Mouse (Mus musculus) CH12.LX (cell line): ENCODE data around the gene Slc36a3. TPM values are rescaled to one million over a fixed set of nuclear protein-coding genes. Genes with fewer than 3 reads are reported as not detected.
A peak's percentile ranks its signal among the peaks of the same experiment; 100 is the strongest.
"Not testable (repeated sequence)": the region's sequence is repeated elsewhere in the genome, so short reads cannot be mapped to it uniquely, and the experiment has no call there.

Experiments
- DNase-seq: peaks from one replicate; pipeline ENCODE4 v3.0.0-alpha.2; 2013; ENCODE audit errors: extremely low read depth
- H3K27ac ChIP-seq: 2 replicates; pipeline ENCODE4 v1.5.1; 2012; ENCODE audit warnings: low read depth, mild to moderate bottlenecking, control low read depth, moderate library complexity; ENCODE audit not compliant: insufficient read depth
- H3K27me3 ChIP-seq: replicated peaks from 2 replicates; pipeline ENCODE3; 2012; ENCODE audit warnings: inconsistent platforms
- H3K36me3 ChIP-seq, 2 experiments: replicated peaks in 1 of 2; 2 replicates each; pipeline versions ENCODE3 to v1.6.1; 2012; ENCODE audit warnings: inconsistent platforms in 1 of 2, low read length in 1 of 2, mild to moderate bottlenecking in 1 of 2, mixed read lengths in 1 of 2, moderate library complexity in 1 of 2; ENCODE audit not compliant: control insufficient read depth in 1 of 2, insufficient read depth in 1 of 2
- H3K4me1 ChIP-seq, 2 experiments: 2 replicates each; pipeline ENCODE4 v1.6.1; 2012; ENCODE audit warnings: inconsistent platforms in 1 of 2, moderate library complexity in 1 of 2; ENCODE audit not compliant: insufficient read depth in 2 of 2, control insufficient read depth in 1 of 2
- H3K4me2 ChIP-seq: 2 replicates; pipeline ENCODE4 v1.6.1; 2012; ENCODE audit warnings: low read depth, mild to moderate bottlenecking, control low read depth; ENCODE audit not compliant: poor library complexity, insufficient read depth, severe bottlenecking
- H3K4me3 ChIP-seq, 3 experiments: fragments of 150-350 bp in 1 of 3; sonication (generic) in 1 of 3; replicated peaks in 1 of 3; 2 replicates each; pipeline versions ENCODE3 to v1.5.1; 2011 to 2012; ENCODE audit warnings: low read depth in 2 of 3, low read length in 2 of 3, mild to moderate bottlenecking in 2 of 3, moderate library complexity in 2 of 3, control low read depth in 1 of 3, improper control_type of control experiment in 1 of 3, inconsistent platforms in 1 of 3, mixed read lengths in 1 of 3; ENCODE audit not compliant: poor library complexity in 1 of 3
- H3K79me2 ChIP-seq: replicated peaks from 2 replicates; pipeline ENCODE4 v1.6.1; 2012; ENCODE audit warnings: mild to moderate bottlenecking, moderate library complexity; ENCODE audit not compliant: control insufficient read depth, poor library complexity, insufficient read depth, severe bottlenecking; ENCODE audit errors: extremely low read depth
- H3K9ac ChIP-seq: 2 replicates; pipeline ENCODE4 v1.6.1; 2012; ENCODE audit warnings: low read depth, mild to moderate bottlenecking, control low read depth, moderate library complexity; ENCODE audit not compliant: insufficient read depth
- H3K9me3 ChIP-seq: replicated peaks from 2 replicates; pipeline ENCODE3; 2012; ENCODE audit warnings: low read length, inconsistent platforms, mixed read lengths
- CHD1 ChIP-seq: IDR thresholded peaks from 2 replicates; pipeline ENCODE4 v1.6.1; 2012; ENCODE audit warnings: low read depth, low read length, improper control_type of control experiment, inconsistent platforms
- E2F4 ChIP-seq: IDR thresholded peaks from 2 replicates; pipeline ENCODE4 v1.6.1; 2011; ENCODE audit warnings: low read depth, low read length, improper control_type of control experiment; ENCODE audit not compliant: insufficient replicate concordance
- EP300 ChIP-seq: IDR thresholded peaks from 2 replicates; pipeline ENCODE4 v1.6.1; 2011; ENCODE audit warnings: low read length, improper control_type of control experiment
- ETS1 ChIP-seq: conservative IDR thresholded peaks from 2 replicates; pipeline ENCODE4 v1.6.1; 2012; ENCODE audit warnings: low read depth, mild to moderate bottlenecking, inconsistent platforms, low read length, improper control_type of control experiment, moderate library complexity
- IRF4 ChIP-seq: IDR thresholded peaks from 2 replicates; pipeline ENCODE4 v1.6.1; 2014; ENCODE audit warnings: low read depth, mild to moderate bottlenecking, inconsistent platforms, low read length, improper control_type of control experiment
- KAT2A ChIP-seq: IDR thresholded peaks from 2 replicates; pipeline ENCODE4 v1.6.1; 2012; ENCODE audit warnings: low read length, improper control_type of control experiment, inconsistent platforms; ENCODE audit not compliant: insufficient replicate concordance
- MAFK ChIP-seq: IDR thresholded peaks from 2 replicates; pipeline ENCODE4 v1.6.1; 2011; ENCODE audit warnings: low read length, improper control_type of control experiment; ENCODE audit not compliant: insufficient replicate concordance
- MEF2A ChIP-seq: IDR thresholded peaks from 2 replicates; pipeline ENCODE4 v1.6.1; 2014; ENCODE audit warnings: low read depth, mild to moderate bottlenecking, inconsistent platforms, low read length, improper control_type of control experiment, borderline replicate concordance
- MYC ChIP-seq: IDR thresholded peaks from 2 replicates; pipeline ENCODE4 v1.6.1; 2011; ENCODE audit warnings: low read depth, mild to moderate bottlenecking, improper control_type of control experiment, low read length
- NELFE ChIP-seq: IDR thresholded peaks from 2 replicates; pipeline ENCODE4 v1.6.1; 2011; ENCODE audit warnings: low read depth, low read length, improper control_type of control experiment
- POLR2AphosphoS2 ChIP-seq: IDR thresholded peaks from 2 replicates; pipeline ENCODE4 v1.6.1; 2011; ENCODE audit warnings: low read depth, low read length, improper control_type of control experiment
- TBP ChIP-seq: conservative IDR thresholded peaks from 2 replicates; pipeline ENCODE4 v1.6.1; 2011; ENCODE audit warnings: low read depth, low read length, improper control_type of control experiment
- USF1 ChIP-seq: IDR thresholded peaks from 2 replicates; pipeline ENCODE4 v1.6.1; 2014; ENCODE audit warnings: low read depth, mild to moderate bottlenecking, inconsistent platforms, low read length, improper control_type of control experiment
- ZNF384 ChIP-seq: IDR thresholded peaks from 2 replicates; pipeline ENCODE4 v1.6.1; 2012; ENCODE audit warnings: low read depth, low read length, improper control_type of control experiment, inconsistent platforms
- dilution Hi-C: fragments of 300-500 bp; cut with MboI; formaldehyde crosslinking; loops from 2 replicates; pipeline ENCODE4 v1.14.3; 2020; ENCODE audit warnings: low sequenced_read_pairs; ENCODE audit not compliant: extremely low pct_unique_long_range_greater_than_20kb, extremely low pct_ligation_motif_present
- in situ Hi-C: fragments of 300-500 bp; cut with MboI; formaldehyde crosslinking; loops from 3 replicates; pipeline ENCODE4 v1.14.3; 2019; ENCODE audit warnings: low sequenced_read_pairs, low pct_ligation_motif_present, low pct_unique_long_range_greater_than_20kb, mixed read lengths
- polyA plus RNA-seq: library from polyadenylated mRNA; unstranded; fragments of >175 nt; gene quantifications from 2 replicates; pipeline ENCODE4 v1.2.1, GENCODE M21; 2012; ENCODE audit warnings: low read depth; ENCODE audit not compliant: insufficient read length
- total RNA-seq, 2 experiments: library from RNA; depleted of rRNA; stranded (reverse); fragments of 300-350 nt in 1 of 2; fragments of >200 nt in 1 of 2; gene quantifications; 2 replicates each; pipeline ENCODE4 v1.2.3; 2012 to 2014

Gene Slc36a3
- total and polyA plus RNA-seq, 3 experiments, result 0.72 to 1.5 (median 0.72) TPM

DNA sequence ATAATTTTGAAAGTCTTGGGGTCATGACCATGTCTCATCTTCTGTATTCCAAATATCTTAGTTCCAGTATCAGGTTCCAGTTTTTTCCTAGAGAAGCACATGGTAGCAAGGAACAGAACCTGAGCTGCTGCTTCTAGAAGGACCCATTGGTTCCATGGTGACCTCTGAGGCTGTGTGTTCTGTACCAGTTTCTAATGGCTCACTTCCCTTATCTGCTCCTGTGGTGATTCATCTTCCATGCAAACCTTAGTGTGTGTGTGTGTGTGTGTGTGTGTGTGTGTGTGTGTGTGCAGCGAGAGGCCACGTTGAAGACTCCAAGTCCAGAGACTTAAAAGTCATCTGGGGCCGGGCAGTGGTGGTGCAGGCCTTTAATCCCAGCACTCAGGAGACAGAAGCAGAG lies 35.5 kb downstream of the Slc36a3 start:
- dilution Hi-C loops (no loop called here), in situ Hi-C loops (no loop called here)
- H3K27ac ChIP-seq, result no peak overlapping the region

DNA sequence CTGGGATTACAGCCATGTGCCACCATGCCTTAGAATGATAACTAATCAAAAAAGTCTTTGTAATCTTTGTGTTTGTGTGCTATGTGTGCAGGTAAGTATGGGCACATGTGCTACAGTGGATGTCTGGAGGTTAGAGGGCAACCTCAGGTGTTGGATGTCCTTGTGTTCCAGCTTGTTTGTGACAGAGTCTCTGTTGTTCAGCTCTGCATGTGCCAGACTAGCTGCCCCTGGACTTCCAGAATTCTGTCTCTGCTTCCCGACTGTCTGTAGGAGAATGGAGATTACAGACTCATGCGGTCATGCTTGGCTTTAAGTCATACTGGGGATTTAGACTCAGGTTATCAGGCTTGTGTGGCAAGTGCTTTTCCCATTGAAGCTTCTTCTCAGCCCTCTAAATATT lies 37.2 kb downstream of the Slc36a3 start:
- H3K4me1 ChIP-seq, result peaks cover 10 to 33% of the 10 kb centered on the region in 2 experiments
- H3K27me3 ChIP-seq, result no peaks in the 10 kb centered on the region
- TF ChIP-seq CHD1, result no peak
- TF ChIP-seq IRF4, result no peak
- no peak for TF ChIP-seq EP300
- no peak for TF ChIP-seq USF1
- TF ChIP-seq POLR2AphosphoS2, result no peak
- no peak for TF ChIP-seq ETS1
- TF ChIP-seq MYC, result no peak
- no peak for TF ChIP-seq KAT2A
- TF ChIP-seq E2F4, result no peak
- TF ChIP-seq MAFK, result no peak
- no peak for TF ChIP-seq TBP
- no peak for TF ChIP-seq ZNF384
- TF ChIP-seq MEF2A, result no peak
- no peak overlapping the region for H3K9ac ChIP-seq
- H3K27ac ChIP-seq, result no peak overlapping the region
- H3K36me3 ChIP-seq, result peaks cover 6 to 19% of the 10 kb centered on the region in 2 experiments
- H3K4me3 ChIP-seq, result no peak overlapping the region
- no peak overlapping the region for H3K4me2 ChIP-seq
- H3K79me2 ChIP-seq, result no peaks in the 10 kb centered on the region
- dilution Hi-C loops (no loop called here), in situ Hi-C loops (no loop called here)
- peaks cover 2% of the 10 kb centered on the region for H3K9me3 ChIP-seq
- DNase-seq, result no peak

More for the DNA sequence above, 35.5 kb downstream of the Slc36a3 start:
- peak; percentile 58 for TF ChIP-seq IRF4
- peak; percentile 38; the same call in 1 of the 2 replicates for TF ChIP-seq MYC
- no peak for TF ChIP-seq NELFE
- TF ChIP-seq EP300, result peak; percentile 41
- Histone ChIP-seq H3K9ac (no peak overlapping the region), H3K4me3 (no peak overlapping the region), H3K79me2 (no peaks in the 10 kb centered on the region), H3K4me1 (peaks cover 10 to 33% of the 10 kb centered on the region in 2 experiments), H3K4me2 (no peak overlapping the region), H3K36me3 (peaks cover 0 to 5% of the 10 kb centered on the region in 2 experiments), H3K27me3 (no peaks in the 10 kb centered on the region), H3K9me3 (peaks cover 8% of the 10 kb centered on the region)
- peak; percentile 43 for DNase-seq

DNA sequence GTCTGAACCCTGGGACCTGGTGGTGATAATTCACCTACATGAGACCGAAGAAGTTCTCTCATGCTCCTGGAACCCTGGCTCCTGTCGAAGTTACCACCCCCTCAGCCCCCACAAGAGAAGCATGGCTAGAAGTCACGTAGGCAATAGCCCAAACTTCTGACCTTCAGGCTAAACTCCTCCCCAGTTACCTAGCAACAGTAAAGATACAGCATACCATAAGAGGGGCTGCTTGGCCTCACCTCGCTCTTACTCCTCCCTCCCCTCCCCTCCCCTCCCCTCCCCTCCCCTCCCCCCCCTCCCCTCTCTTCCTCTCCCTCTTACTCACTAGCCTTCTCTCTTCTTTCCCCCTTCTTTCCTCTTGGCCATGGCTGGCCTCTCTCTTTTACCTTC lies 37.7 kb downstream of the Slc36a3 start:
- in situ Hi-C loops, DNase-seq, H3K27me3 ChIP-seq, H3K79me2 ChIP-seq, dilution Hi-C loops, H3K9me3 ChIP-seq: not testable (repeated sequence)
- H3K9ac ChIP-seq, result peak overlapping the region; percentile 27; the same call in 1 of the 2 replicates
- H3K36me3 ChIP-seq, result peaks cover 10 to 23% of the 10 kb centered on the region in 2 experiments
- H3K27ac ChIP-seq, result peak overlapping the region; percentile 58
- peak overlapping the region in 1 of 3 experiments; percentile 19 for H3K4me3 ChIP-seq
- peak overlapping the region; percentile 48 for H3K4me2 ChIP-seq
- peaks cover 10 to 33% of the 10 kb centered on the region in 2 experiments for H3K4me1 ChIP-seq
